Mouse (Mus musculus) embryonic stem cell, embryonic (primary cell): ENCODE data around the gene Tmem60.

ENCODE experiments used
- CTCF ChIA-PET, 4 experiments: fragments of 300-600 bp in 2 of 4; fragments of 350-600 bp in 2 of 4; sonication (Branson Sonifier 250); formaldehyde crosslinking; loops; one replicate each; lab custom pipeline; 2022; ENCODE audit warnings: inconsistent platforms in 2 of 4; lab: Charles Lee
- POLR2A ChIA-PET, 4 experiments: fragments of 300-600 bp in 2 of 4; fragments of 350-600 bp in 2 of 4; sonication (Branson Sonifier 250); formaldehyde crosslinking; loops; one replicate each; lab custom pipeline; 2022; ENCODE audit warnings: antibody characterized with exemption in 4 of 4, inconsistent platforms in 1 of 4; lab: Charles Lee

Tmem60 gene

GRCm38 (mm10) chr5:20935934-20936333 lies 53.9 kb downstream of the Tmem60 start:
- ChIA-PET POLR2A (interaction anchor here in 3 of 4 experiments (0.6 to 2.5 kb wide), 10 partner anchors 10 to 751 kb away, joined by 3 to 28 read pairs (median 5); partner anchors contain the start of genes Phtf2 (in 1 of the 3) and Tmem60 (in 1 of the 3)), CTCF (no interaction called here)
